Mouse (Mus musculus) mature B cell (primary cell): ENCODE measurements around the gene Gm20929.
"Not testable (repeated sequence)": the region's sequence is repeated elsewhere in the genome, so short reads cannot be mapped to it uniquely, and the experiment has no call there.

ENCODE experiments used
- in situ Hi-C: fragments of 300-500 bp; cut with MboI; formaldehyde crosslinking; loops from 2 replicates; pipeline ENCODE4 v1.14.3; 2019

Gm20929 gene

DNA sequence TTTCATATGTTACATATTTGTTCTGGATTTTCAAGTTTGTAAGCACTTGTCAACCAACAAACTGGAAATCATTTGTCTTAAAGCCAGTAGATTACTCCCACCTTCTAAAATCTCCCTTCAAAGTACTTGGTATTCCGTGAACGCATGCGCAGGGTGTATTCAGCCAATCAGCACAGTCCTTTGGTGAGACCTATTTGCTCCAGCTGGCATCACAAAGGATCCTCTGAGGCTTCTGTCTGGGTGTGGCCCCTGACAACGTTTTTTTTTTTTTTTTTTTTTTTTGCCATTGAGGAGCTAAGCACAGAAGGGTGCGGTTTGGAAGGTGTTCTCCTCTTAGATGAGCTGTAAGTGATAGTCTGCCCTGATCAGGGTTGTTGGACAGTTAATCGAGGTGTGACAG, at the start of gene Gm20929:
TSS of gene Gm20929 (plus strand) at position 301 of the 400 bp plus-strand sequence.
- in situ Hi-C loops, result not testable (repeated sequence)
